Mouse (Mus musculus): ENCODE measurements around the gene Olfr11.

Olfr11 gene

GRCm38 (mm10) chr13:21642418-21642817 is at the start of gene Olfr11:
Gene Olfr11, minus strand, starts transcription at chr13:21642518.
- no peak for DNase-seq

- DNase-seq: no peak
Measured at GRCm38 (mm10) chr13:21677305-21677704, 35.0 kb upstream of the Olfr11 start, which contains the start of gene Olfr1360. Gene Olfr1360, minus strand, starts transcription at chr13:21677405.

GRCm38 (mm10) chr13:21663286-21663685 is 21.0 kb upstream of the Olfr11 start, which contains the start of gene Olfr1361:
Gene Olfr1361, minus strand, starts transcription at chr13:21663386.
- no peak for DNase-seq

- no peak for DNase-seq
Measured at GRCm38 (mm10) chr13:21613922-21614321, 28.4 kb downstream of the Olfr11 start, which contains the start of gene Olfr1362. Gene Olfr1362, minus strand, starts transcription at chr13:21614022.

- DNase-seq: no peak
Measured at GRCm38 (mm10) chr13:21591618-21592017, 50.7 kb downstream of the Olfr11 start.

All from kidney, adult 11 months (tissue).